Mouse (Mus musculus): Measurements from ENCODE around the gene Phf1. TPM values are rescaled to one million over a fixed set of nuclear protein-coding genes. Genes with fewer than 3 reads are reported as not detected.

The Phf1 gene
- polyA plus RNA-seq, 1 experiment from 2014 or later = 30.5 TPM

DNA sequence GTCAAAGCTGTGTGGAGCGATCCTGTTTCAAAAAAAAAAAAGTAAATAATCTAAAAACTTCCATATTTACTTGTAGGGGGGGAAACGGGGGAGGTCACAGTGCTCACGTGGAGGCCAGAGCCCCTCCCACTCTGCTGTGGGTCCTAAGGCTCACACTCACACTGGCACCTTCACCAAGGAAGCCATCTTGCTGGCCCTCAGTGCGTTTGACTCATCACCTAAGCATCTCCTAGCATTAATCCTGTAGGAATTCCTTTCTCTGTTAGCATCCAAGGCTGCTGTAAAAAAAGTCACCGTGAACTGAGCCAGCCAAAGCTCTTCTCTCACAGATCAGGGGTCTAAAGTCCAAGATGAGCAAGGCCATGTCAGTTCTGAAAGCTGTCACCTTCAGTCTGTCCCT lies 23.5 kb downstream of the Phf1 start:
- H3K4me2 ChIP-seq = no peak overlapping the region
- H3K36me3 ChIP-seq = peaks cover 66% of the 10 kb centered on the region
- H3K9ac ChIP-seq (replicated peaks) = no peak overlapping the region
- H3K4me3 ChIP-seq (replicated peaks) = no peak overlapping the region
- 84% methylated on average over 5 of the region's 5 CpGs for WGBS
- H3K4me1 ChIP-seq = peaks cover 31% of the 10 kb centered on the region
- H3K27me3 ChIP-seq (replicated peaks) = no peaks in the 10 kb centered on the region
- H3K27ac ChIP-seq (replicated peaks) = no peak overlapping the region
- H3K9me3 ChIP-seq (replicated peaks) = no peaks in the 10 kb centered on the region
- no peak for ATAC-seq (ENCODE audit: low FRiP score)

DNA sequence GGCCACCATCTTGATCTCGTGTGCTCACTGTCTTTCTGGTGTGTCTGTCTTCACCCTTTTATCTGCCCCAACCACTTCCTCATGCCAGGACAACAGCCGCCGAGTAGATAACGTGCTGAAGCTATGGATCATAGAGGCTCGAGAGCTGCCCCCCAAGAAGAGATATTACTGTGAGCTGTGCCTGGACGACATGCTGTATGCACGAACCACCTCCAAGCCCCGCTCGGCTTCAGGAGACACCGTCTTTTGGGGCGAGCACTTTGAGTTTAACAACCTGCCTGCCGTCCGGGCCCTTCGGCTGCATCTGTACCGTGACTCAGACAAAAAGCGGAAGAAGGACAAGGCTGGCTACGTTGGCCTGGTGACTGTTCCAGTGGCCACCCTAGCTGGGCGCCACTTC lies 24.0 kb downstream of the Phf1 start:
- 91% methylated on average over 18 of the region's 18 CpGs for WGBS

GRCm38 (mm10) chr17:26957872-26958271 lies 25.0 kb downstream of the Phf1 start:
- Histone ChIP-seq H3K9me3 (replicated peaks) (no peaks in the 10 kb centered on the region), H3K4me3 (replicated peaks) (no peak overlapping the region), H3K4me1 (peaks cover 15% of the 10 kb centered on the region), H3K27me3 (replicated peaks) (no peaks in the 10 kb centered on the region), H3K4me2 (no peak overlapping the region), H3K36me3 (peaks cover 81% of the 10 kb centered on the region), H3K27ac (replicated peaks) (no peak overlapping the region), H3K9ac (replicated peaks) (no peak overlapping the region)
- ATAC-seq (ENCODE audit: low FRiP score) = no peak
- 95% methylated on average over 5 of the region's 5 CpGs for WGBS

More for the DNA sequence above, 24.0 kb downstream of the Phf1 start:
- ATAC-seq (ENCODE audit: low FRiP score) = no peak
- H3K4me1 ChIP-seq = peaks cover 25% of the 10 kb centered on the region
- H3K4me3 ChIP-seq (replicated peaks) = no peak overlapping the region
- no peak overlapping the region for H3K9ac ChIP-seq (replicated peaks)
- peaks cover 72% of the 10 kb centered on the region for H3K36me3 ChIP-seq
- no peak overlapping the region for H3K27ac ChIP-seq (replicated peaks)
- no peaks in the 10 kb centered on the region for H3K9me3 ChIP-seq (replicated peaks)
- no peak overlapping the region for H3K4me2 ChIP-seq
- no peaks in the 10 kb centered on the region for H3K27me3 ChIP-seq (replicated peaks)

- peaks cover 5% of the 10 kb centered on the region for H3K4me1 ChIP-seq
- H3K27me3 ChIP-seq (replicated peaks) = no peaks in the 10 kb centered on the region
- peaks cover 89% of the 10 kb centered on the region for H3K36me3 ChIP-seq
- ATAC-seq (ENCODE audit: low FRiP score) = no peak
- 77% methylated on average over 5 of the region's 5 CpGs for WGBS
- H3K4me3 ChIP-seq (replicated peaks) = no peak overlapping the region
- H3K4me2 ChIP-seq = no peak overlapping the region
- no peak overlapping the region for H3K9ac ChIP-seq (replicated peaks)
- H3K27ac ChIP-seq (replicated peaks) = no peak overlapping the region
- H3K9me3 ChIP-seq (replicated peaks) = no peaks in the 10 kb centered on the region
Observed at GRCm38 (mm10) chr17:26958880-26959279, 26.0 kb downstream of the Phf1 start.

DNA sequence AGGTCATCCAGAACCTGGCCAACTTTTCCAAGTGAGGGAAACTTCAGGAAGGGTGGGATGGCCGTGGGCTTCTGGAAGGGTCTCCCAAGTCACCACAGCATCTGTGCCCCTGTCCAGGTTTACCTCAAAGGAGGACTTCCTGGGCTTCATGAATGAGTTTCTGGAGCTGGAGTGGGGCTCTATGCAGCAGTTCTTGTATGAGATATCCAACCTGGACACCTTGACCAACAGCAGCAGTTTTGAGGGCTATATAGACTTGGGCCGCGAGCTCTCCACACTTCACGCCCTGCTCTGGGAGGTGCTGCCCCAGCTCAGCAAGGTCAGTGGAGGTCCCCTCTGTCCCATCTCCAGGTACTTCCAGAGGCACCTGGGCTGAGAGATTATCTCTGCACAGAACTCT lies 27.0 kb downstream of the Phf1 start:
- peaks cover 97% of the 10 kb centered on the region for H3K36me3 ChIP-seq
- 0 out of 2 replicates have a peak, but pooled peaks cover under 1% of the 10 kb centered on the region for H3K4me1 ChIP-seq
- H3K9me3 ChIP-seq (replicated peaks) = no peaks in the 10 kb centered on the region
- H3K4me3 ChIP-seq (replicated peaks) = no peak overlapping the region
- no peaks in the 10 kb centered on the region for H3K27me3 ChIP-seq (replicated peaks)
- no peak overlapping the region for H3K4me2 ChIP-seq
- H3K9ac ChIP-seq (replicated peaks) = no peak overlapping the region
- ATAC-seq (ENCODE audit: low FRiP score) = no peak
- 99% methylated on average over 4 of the region's 4 CpGs for WGBS
- no peak overlapping the region for H3K27ac ChIP-seq (replicated peaks)

DNA sequence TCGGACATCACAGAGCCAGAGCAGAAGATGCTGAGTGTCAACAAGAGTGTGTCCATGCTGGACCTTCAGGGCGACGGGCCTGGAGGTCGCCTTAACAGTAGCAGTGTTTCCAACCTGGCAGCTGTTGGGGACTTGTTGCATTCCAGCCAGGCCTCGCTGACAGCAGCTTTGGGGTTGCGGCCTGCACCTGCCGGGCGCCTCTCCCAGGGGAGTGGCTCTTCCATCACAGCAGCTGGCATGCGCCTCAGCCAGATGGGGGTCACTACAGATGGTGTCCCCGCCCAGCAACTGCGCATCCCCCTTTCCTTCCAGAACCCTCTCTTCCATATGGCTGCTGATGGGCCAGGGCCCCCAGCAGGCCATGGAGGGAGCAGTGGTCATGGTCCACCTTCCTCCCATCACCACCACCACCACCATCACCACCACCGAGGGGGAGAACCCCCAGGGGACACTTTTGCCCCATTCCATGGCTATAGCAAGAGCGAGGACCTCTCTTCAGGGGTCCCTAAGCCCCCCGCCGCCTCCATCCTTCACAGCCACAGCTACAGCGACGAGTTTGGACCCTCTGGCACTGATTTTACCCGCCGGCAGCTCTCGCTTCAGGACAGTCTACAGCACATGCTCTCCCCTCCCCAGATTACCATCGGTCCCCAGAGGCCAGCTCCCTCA lies 28.9 kb downstream of the Phf1 start:
- H3K4me3 ChIP-seq (replicated peaks) = no peak overlapping the region
- 90% methylated on average over 21 of the region's 21 CpGs for WGBS
- H3K27me3 ChIP-seq (replicated peaks) = no peaks in the 10 kb centered on the region
- H3K36me3 ChIP-seq = peaks cover 97% of the 10 kb centered on the region
- H3K27ac ChIP-seq (replicated peaks) = no peak overlapping the region
- no peaks in the 10 kb centered on the region for H3K9me3 ChIP-seq (replicated peaks)
- H3K4me2 ChIP-seq = no peak overlapping the region
- no peak overlapping the region for H3K9ac ChIP-seq (replicated peaks)
- no peaks in the 10 kb centered on the region for H3K4me1 ChIP-seq
- no peak for ATAC-seq (ENCODE audit: low FRiP score)

DNA sequence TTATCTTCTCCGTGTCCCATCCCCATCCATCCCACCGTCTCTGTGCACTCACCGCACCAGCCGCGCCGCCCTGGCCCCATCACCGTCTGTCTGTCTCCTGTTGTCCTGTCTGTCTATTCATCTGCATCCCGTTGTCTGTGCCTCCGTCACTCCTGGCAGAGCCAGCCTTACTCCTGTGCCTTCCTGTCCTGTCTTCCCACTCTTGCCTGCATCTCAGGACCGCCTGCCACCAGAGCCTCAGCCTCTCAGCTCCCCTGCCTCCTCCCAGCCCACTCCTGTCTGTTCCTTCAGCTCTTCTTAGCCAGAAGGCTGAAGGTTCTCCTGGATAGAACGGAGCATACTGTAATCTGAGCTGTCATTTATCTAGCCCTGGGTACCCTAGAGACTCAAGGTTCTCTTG lies 34.1 kb downstream of the Phf1 start:
- Histone ChIP-seq H3K4me3 (replicated peaks) (no peak overlapping the region), H3K9ac (replicated peaks) (no peak overlapping the region), H3K36me3 (peaks cover 72% of the 10 kb centered on the region), H3K27ac (replicated peaks) (no peak overlapping the region), H3K27me3 (replicated peaks) (no peaks in the 10 kb centered on the region), H3K9me3 (replicated peaks) (no peaks in the 10 kb centered on the region), H3K4me1 (peaks cover 13% of the 10 kb centered on the region), H3K4me2 (no peak overlapping the region)
- no peak for ATAC-seq (ENCODE audit: low FRiP score)
- 93% methylated on average over 11 of the region's 11 CpGs for WGBS

DNA sequence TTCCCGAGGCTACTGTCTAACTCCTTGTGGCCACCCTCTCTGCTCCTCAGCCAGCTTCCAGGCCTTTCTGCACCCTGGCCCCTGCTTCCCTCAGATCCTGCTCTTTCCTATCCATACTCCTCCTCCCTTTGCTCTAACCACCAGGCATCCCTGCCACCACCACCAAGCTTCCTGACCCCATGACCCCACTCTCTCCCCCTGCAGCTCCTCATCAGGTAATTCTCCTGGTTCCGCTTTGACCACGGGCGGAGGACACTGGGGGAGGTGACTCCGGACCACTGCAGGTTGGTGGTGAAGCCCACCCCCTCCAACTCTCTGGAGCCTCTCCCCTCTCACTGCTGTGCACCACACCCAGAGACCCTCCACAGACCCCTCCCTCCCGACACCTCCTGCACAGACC lies 34.6 kb downstream of the Phf1 start:
- H3K4me2 ChIP-seq = no peak overlapping the region
- H3K9me3 ChIP-seq (replicated peaks) = no peaks in the 10 kb centered on the region
- H3K9ac ChIP-seq (replicated peaks) = no peak overlapping the region
- ATAC-seq (ENCODE audit: low FRiP score) = no peak
- peaks cover 67% of the 10 kb centered on the region for H3K36me3 ChIP-seq
- H3K27ac ChIP-seq (replicated peaks) = no peak overlapping the region
- H3K4me3 ChIP-seq (replicated peaks) = no peak overlapping the region
- peaks cover 18% of the 10 kb centered on the region for H3K4me1 ChIP-seq
- H3K27me3 ChIP-seq (replicated peaks) = no peaks in the 10 kb centered on the region
- WGBS = 93% methylated on average over 6 of the region's 6 CpGs

- ATAC-seq (ENCODE audit: low FRiP score) = no peak
- no peak overlapping the region for H3K4me2 ChIP-seq
- no peaks in the 10 kb centered on the region for H3K27me3 ChIP-seq (replicated peaks)
- H3K4me1 ChIP-seq = peaks cover 21% of the 10 kb centered on the region
- no peak overlapping the region for H3K9ac ChIP-seq (replicated peaks)
- no peaks in the 10 kb centered on the region for H3K9me3 ChIP-seq (replicated peaks)
- H3K36me3 ChIP-seq = peaks cover 60% of the 10 kb centered on the region
- 67% methylated on average over 6 of the region's 6 CpGs for WGBS
- no peak overlapping the region for H3K27ac ChIP-seq (replicated peaks)
- no peak overlapping the region for H3K4me3 ChIP-seq (replicated peaks)
Observed at GRCm38 (mm10) chr17:26968200-26968611, 35.4 kb downstream of the Phf1 start.

DNA sequence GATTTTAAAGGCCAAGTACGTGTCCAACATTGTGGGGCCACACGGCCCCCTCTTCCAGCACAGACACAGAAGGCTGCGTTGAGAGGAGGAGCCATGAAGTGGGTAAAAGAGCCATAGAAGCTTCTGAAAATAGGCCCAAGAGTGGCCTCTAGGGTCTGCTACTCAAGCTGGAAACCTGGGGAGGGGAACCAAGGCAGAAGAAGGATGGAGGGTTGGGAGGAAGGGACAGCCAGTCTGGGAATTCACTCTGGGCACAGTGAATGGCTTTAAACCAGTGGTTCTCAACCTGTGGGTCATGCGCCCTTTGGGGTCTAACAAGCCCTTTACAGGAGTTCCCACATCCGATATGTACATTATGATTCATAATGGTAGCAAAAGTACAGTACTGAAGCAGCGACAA lies 36.4 kb downstream of the Phf1 start:
- 87% methylated on average over 6 of the region's 6 CpGs for WGBS
- Histone ChIP-seq H3K4me1 (peaks cover 30% of the 10 kb centered on the region), H3K27ac (replicated peaks) (no peak overlapping the region; the same call in 1 of the 2 replicates), H3K36me3 (peaks cover 52% of the 10 kb centered on the region), H3K4me3 (replicated peaks) (no peak overlapping the region), H3K27me3 (replicated peaks) (no peaks in the 10 kb centered on the region), H3K4me2 (no peak overlapping the region), H3K9me3 (replicated peaks) (no peaks in the 10 kb centered on the region), H3K9ac (replicated peaks) (no peak overlapping the region)
- ATAC-seq (ENCODE audit: low FRiP score) = no peak

GRCm38 (mm10) chr17:26970221-26970620 lies 37.4 kb downstream of the Phf1 start:
- no peak overlapping the region for H3K4me3 ChIP-seq (replicated peaks)
- H3K36me3 ChIP-seq = peaks cover 48% of the 10 kb centered on the region
- no peak for ATAC-seq (ENCODE audit: low FRiP score)
- WGBS = 71% methylated on average over 12 of the region's 12 CpGs
- H3K27ac ChIP-seq (replicated peaks) = no peak overlapping the region
- H3K27me3 ChIP-seq (replicated peaks) = no peaks in the 10 kb centered on the region
- H3K9me3 ChIP-seq (replicated peaks) = no peaks in the 10 kb centered on the region
- no peak overlapping the region for H3K4me2 ChIP-seq
- peaks cover 39% of the 10 kb centered on the region for H3K4me1 ChIP-seq
- no peak overlapping the region for H3K9ac ChIP-seq (replicated peaks)

GRCm38 (mm10) chr17:26971247-26971905 lies 38.5 kb downstream of the Phf1 start:
- Histone ChIP-seq H3K27ac (replicated peaks) (0 out of 2 replicates have a peak overlapping the region, but pooled peaks have one; percentile 41), H3K4me2 (peak overlapping the region; percentile 94), H3K4me1 (peaks cover 51% of the 10 kb centered on the region), H3K9ac (replicated peaks) (peak overlapping the region; percentile 7; the same call in 1 of the 2 replicates), H3K9me3 (replicated peaks) (no peaks in the 10 kb centered on the region), H3K4me3 (replicated peaks) (peak overlapping the region; percentile 93; the same call in 1 of the 2 replicates), H3K36me3 (peaks cover 48% of the 10 kb centered on the region), H3K27me3 (replicated peaks) (no peaks in the 10 kb centered on the region)
- WGBS = 61% methylated on average over 8 of the region's 8 CpGs
- no peak for ATAC-seq (ENCODE audit: low FRiP score)
